Mouse (Mus musculus) cortical plate, adult 2 months (tissue): ENCODE results near the gene Ift52. TPM values are rescaled to one million over a fixed set of nuclear protein-coding genes. Genes with fewer than 3 reads are reported as not detected.

Experiments used
- H3K27ac ChIP-seq: fragments of 200-500 bp; 2 replicates; pipeline ENCODE4 v1.5.1; 2012; ENCODE audit warnings: low read length, control low read depth, inconsistent platforms; ENCODE audit not compliant: insufficient read depth
- H3K4me1 ChIP-seq: fragments of 200-500 bp; 2 replicates; pipeline ENCODE4 v1.6.1; 2011; ENCODE audit warnings: low read length; ENCODE audit not compliant: control insufficient read depth, insufficient read depth
- H3K4me3 ChIP-seq: fragments of 200-500 bp; 2 replicates; pipeline ENCODE4 v1.5.1; 2011; ENCODE audit warnings: mild to moderate bottlenecking, low read length, control low read depth; ENCODE audit not compliant: insufficient read depth
- CTCF ChIP-seq: fragments of 200-500 bp; IDR thresholded peaks from 2 replicates; pipeline ENCODE4 v1.5.1; 2011; ENCODE audit warnings: mild to moderate bottlenecking, control low read depth, low read length; ENCODE audit not compliant: insufficient read depth; ENCODE audit errors: extremely low read depth
- POLR2A ChIP-seq: fragments of 200-500 bp; IDR thresholded peaks from 2 replicates; pipeline ENCODE4 v1.6.1; 2011; ENCODE audit warnings: mild to moderate bottlenecking, low read length, control low read depth; ENCODE audit not compliant: insufficient read depth; ENCODE audit errors: extremely low read depth
- polyA plus RNA-seq: library from polyadenylated mRNA; depleted of rRNA; stranded (reverse); fragments of >200 nt; gene quantifications from 2 replicates; pipeline ENCODE4 v1.2.3, GENCODE M21; 2012

Ift52 gene
- polyA plus RNA-seq, 1 experiment: 34.2 TPM

GRCm38 (mm10) chr2:162999744-163000143 is 17.4 kb upstream of the Ift52 start:
- H3K4me3 ChIP-seq: no peak overlapping the region
- TF ChIP-seq POLR2A: no peak
- TF ChIP-seq CTCF: no peak
- no peaks in the 10 kb centered on the region for H3K4me1 ChIP-seq
- H3K27ac ChIP-seq: no peak overlapping the region

- H3K4me1 ChIP-seq: no peaks in the 10 kb centered on the region
- TF ChIP-seq POLR2A: no peak
- no peak for TF ChIP-seq CTCF
- H3K27ac ChIP-seq: no peak overlapping the region
- H3K4me3 ChIP-seq: no peak overlapping the region
Measured at GRCm38 (mm10) chr2:163001071-163001470, 16.1 kb upstream of the Ift52 start.

- H3K27ac ChIP-seq: no peak overlapping the region
- TF ChIP-seq POLR2A (no peak), CTCF (no peak)
- H3K4me1 ChIP-seq: no peaks in the 10 kb centered on the region
Measured at GRCm38 (mm10) chr2:163007299-163007698, 9.9 kb upstream of the Ift52 start.

GRCm38 (mm10) chr2:163031289-163031688 is 14.1 kb downstream of the Ift52 start:
- no peaks in the 10 kb centered on the region for H3K4me1 ChIP-seq
- no peak overlapping the region for H3K4me3 ChIP-seq
- no peak overlapping the region for H3K27ac ChIP-seq
- TF ChIP-seq CTCF (no peak), POLR2A (no peak)

More at GRCm38 (mm10) chr2:163007299-163007698, 9.9 kb upstream of the Ift52 start:
- H3K4me3 ChIP-seq: no peak overlapping the region

GRCm38 (mm10) chr2:163031757-163032156 is 14.6 kb downstream of the Ift52 start:
- Histone ChIP-seq H3K27ac (no peak overlapping the region), H3K4me1 (no peaks in the 10 kb centered on the region), H3K4me3 (no peak overlapping the region)
- TF ChIP-seq POLR2A (no peak), CTCF (no peak)

- no peaks in the 10 kb centered on the region for H3K4me1 ChIP-seq
- H3K27ac ChIP-seq: no peak overlapping the region
- no peak for TF ChIP-seq CTCF
- TF ChIP-seq POLR2A: no peak
- H3K4me3 ChIP-seq: no peak overlapping the region
Measured at GRCm38 (mm10) chr2:163032622-163033021, 15.5 kb downstream of the Ift52 start.

GRCm38 (mm10) chr2:163039940-163040339 is 22.8 kb downstream of the Ift52 start:
- TF ChIP-seq POLR2A (no peak), CTCF (no peak)
- Histone ChIP-seq H3K4me3 (no peak overlapping the region), H3K27ac (no peak overlapping the region), H3K4me1 (no peaks in the 10 kb centered on the region)

- H3K4me3 ChIP-seq: no peak overlapping the region
- TF ChIP-seq CTCF (peak; percentile 74), POLR2A (no peak)
- H3K4me1 ChIP-seq: no peaks in the 10 kb centered on the region
- no peak overlapping the region for H3K27ac ChIP-seq
Measured at GRCm38 (mm10) chr2:163048125-163048524, 31.0 kb downstream of the Ift52 start.

GRCm38 (mm10) chr2:163049116-163049515 is 32.0 kb downstream of the Ift52 start:
- H3K27ac ChIP-seq: no peak overlapping the region
- TF ChIP-seq POLR2A (no peak), CTCF (no peak)
- H3K4me3 ChIP-seq: no peak overlapping the region
- no peaks in the 10 kb centered on the region for H3K4me1 ChIP-seq

- Histone ChIP-seq H3K4me1 (no peaks in the 10 kb centered on the region), H3K27ac (no peak overlapping the region), H3K4me3 (no peak overlapping the region)
- TF ChIP-seq POLR2A (no peak), CTCF (no peak)
Measured at GRCm38 (mm10) chr2:163051691-163052090, 34.5 kb downstream of the Ift52 start.
